Mouse (Mus musculus) megakaryocyte, adult 5-6 weeks (primary cell): ENCODE results near the gene Tmem143. TPM values are rescaled to one million over a fixed set of nuclear protein-coding genes. Genes with fewer than 3 reads are reported as not detected.
A peak's percentile ranks its signal among the peaks of the same experiment; 100 is the strongest.
"Not testable (repeated sequence)": the region's sequence is repeated elsewhere in the genome, so short reads cannot be mapped to it uniquely, and the experiment has no call there.

Experiments
- ATAC-seq: 2 replicates; pipeline ENCODE4 v1.8.0; 2016; ENCODE audit warnings: mild to moderate bottlenecking, inconsistent platforms; ENCODE audit not compliant: poor library complexity, severe bottlenecking
- total RNA-seq, 2 experiments: library from RNA; stranded (forward) in 1 of 2; stranded (reverse) in 1 of 2; fragments of 153-499, 151-499 nt in 1 of 2; fragments of 221-1000, 200-1000 nt in 1 of 2; gene quantifications; 2 replicates each; pipeline versions ENCODE4 v1.2.3 to v1.2.4; 2015 to 2017

Gene Tmem143
- total RNA-seq, 2 experiments from 2014 or later = 1.9 to 5.8 TPM

GRCm38 (mm10) chr7:45881011-45881410 is 15.7 kb upstream of the Tmem143 start:
- ATAC-seq = no peak

- peak; percentile 52 for ATAC-seq
Measured at GRCm38 (mm10) chr7:45887246-45887645, 9.5 kb upstream of the Tmem143 start.

DNA sequence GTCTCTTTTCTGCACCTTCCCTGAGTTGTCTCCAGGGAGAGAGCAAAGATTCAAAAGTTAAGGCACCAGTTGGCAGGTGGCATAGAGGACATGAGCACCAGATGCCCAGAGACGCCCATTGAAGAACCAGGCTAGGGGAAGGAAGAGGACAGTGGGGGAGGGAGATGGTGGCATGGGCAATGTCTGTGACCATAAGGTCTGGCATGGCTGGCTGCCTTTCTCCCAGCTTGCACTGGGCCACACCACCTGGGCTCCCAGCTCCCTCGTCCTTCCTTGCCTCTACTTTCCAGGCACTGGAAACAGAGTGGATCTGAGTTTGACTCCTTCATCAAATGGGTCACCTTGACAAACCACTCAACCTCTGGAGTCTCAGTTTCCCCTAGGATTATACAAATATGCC is 4.1 kb upstream of the Tmem143 start:
- ATAC-seq = no peak

- ATAC-seq = no peak
Measured at GRCm38 (mm10) chr7:45895931-45896516, 717 bp upstream of the Tmem143 start.

DNA sequence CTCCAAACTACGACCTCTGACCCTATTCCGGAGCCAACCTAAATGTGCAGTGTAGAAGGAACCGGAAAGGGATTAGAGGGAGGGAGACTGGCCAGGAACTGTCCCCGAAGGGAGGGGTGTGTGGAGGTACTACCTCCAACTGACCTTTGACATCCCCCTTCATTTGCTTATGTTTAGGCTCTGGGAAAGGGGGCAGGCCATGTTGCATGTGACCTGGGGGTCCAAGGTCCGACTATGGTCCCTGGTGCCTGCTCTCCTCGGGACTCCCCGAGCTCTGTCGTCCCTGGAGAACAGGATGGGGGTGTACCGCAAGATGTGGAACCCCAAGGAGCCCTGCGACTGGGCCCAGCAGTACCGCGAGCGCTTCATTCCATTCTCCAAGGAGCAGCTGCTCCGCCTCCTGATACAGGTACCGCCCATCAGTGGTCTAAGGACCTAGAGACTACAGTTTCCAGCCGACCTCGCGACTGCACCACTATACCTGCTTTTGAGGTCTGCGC is 567 bp downstream of the Tmem143 start:
- ATAC-seq = peak; percentile 22

- not testable (repeated sequence) for ATAC-seq
Measured at GRCm38 (mm10) chr7:45898125-45898524, 1.4 kb downstream of the Tmem143 start.

- peak; percentile 39 for ATAC-seq
Measured at GRCm38 (mm10) chr7:45901562-45901961, 4.8 kb downstream of the Tmem143 start.

DNA sequence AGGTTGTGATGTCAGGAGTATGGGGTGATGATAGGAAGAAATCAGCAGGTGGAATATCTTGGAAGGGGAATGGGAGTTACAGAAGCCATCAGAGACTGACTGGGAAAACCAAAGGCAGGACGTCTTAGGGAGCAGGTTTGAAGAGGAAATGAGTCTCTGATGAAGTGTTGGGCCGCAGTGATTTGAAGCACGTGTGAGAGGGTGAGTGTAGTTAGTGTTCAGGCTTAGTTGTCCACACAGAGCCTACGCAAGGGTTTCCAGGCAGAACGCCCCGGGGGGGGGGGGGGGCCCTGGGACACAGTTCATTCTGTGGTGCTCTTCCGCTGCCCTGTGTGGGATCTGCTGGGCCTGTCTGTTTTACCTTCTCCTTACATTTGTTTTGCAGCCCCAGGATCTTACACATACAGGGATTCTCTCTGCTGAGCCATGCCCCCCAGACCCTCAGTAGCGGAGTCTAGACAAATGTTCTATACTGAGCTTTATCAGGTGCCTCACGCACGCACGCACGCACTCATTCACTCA is 5.8 kb downstream of the Tmem143 start:
- ATAC-seq = no peak

GRCm38 (mm10) chr7:45906622-45907021 is 9.9 kb downstream of the Tmem143 start:
- ATAC-seq = peak; percentile 68

GRCm38 (mm10) chr7:45908384-45908783 is 11.6 kb downstream of the Tmem143 start:
- no peak for ATAC-seq

DNA sequence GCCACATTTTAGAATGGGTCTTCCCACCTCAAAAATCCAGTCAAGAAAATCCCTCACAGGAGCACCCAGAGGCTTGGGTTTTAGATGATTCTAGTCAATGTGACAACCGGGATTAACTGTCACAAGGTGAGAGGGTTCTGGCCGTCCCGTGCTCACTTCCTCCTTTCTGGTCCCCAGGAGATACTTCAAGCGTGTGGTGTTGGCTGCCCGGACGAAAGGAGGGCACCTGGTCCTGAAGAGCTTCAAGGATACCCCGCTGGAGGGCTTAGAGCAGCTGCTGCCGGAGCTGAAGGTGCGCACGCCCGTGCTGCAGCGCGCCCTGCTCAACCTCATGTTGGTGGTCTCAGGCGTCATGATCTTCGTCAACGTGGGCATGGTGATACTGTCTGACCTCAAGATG is 12.4 kb downstream of the Tmem143 start:
- no peak for ATAC-seq

DNA sequence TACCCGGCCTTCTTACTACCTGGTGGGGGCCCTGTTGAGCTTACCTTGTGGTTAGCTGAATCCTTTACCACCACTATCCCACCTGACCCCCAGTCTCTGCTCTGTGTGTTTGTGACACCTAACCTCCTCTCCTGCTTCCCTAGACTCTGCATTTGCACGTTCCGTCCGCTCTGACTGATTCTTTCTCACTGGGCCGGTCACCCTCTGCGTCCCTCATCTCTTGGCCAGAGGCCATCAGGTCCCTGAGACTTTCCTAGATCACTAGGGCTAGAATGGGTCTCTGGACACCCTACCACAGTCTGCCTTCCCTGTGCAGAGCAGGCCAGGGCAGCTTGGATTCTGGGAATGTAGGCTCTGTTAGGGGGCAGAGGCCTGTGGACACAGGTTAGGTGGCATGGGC is 17.3 kb downstream of the Tmem143 start:
- ATAC-seq = no peak

DNA sequence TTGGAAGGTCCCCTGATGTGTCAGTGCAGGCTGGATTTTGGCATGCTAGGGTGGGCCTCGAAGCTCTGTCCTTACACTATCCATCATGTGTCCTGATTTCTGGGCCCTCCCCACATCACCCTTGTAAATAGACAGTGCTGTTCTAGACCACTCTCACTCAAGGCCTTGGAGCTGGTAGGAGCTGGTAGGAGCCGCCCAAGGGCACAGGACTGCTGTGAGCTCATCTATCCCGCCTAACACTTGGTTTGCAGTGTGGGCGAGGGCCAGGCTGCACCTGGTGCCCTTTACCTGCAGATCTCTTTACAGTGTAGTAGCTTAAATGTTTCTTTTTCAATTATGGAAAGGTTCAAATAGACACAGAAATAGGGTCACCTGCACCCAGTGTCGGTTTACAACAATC is 18.3 kb downstream of the Tmem143 start:
- ATAC-seq = no peak

GRCm38 (mm10) chr7:45916056-45917003 is 19.6 kb downstream of the Tmem143 start:
- ATAC-seq = peak; percentile 64

- no peak for ATAC-seq
Measured at GRCm38 (mm10) chr7:45917004-45917704, 20.4 kb downstream of the Tmem143 start.

GRCm38 (mm10) chr7:45917926-45918325 is 21.2 kb downstream of the Tmem143 start:
- ATAC-seq = no peak

DNA sequence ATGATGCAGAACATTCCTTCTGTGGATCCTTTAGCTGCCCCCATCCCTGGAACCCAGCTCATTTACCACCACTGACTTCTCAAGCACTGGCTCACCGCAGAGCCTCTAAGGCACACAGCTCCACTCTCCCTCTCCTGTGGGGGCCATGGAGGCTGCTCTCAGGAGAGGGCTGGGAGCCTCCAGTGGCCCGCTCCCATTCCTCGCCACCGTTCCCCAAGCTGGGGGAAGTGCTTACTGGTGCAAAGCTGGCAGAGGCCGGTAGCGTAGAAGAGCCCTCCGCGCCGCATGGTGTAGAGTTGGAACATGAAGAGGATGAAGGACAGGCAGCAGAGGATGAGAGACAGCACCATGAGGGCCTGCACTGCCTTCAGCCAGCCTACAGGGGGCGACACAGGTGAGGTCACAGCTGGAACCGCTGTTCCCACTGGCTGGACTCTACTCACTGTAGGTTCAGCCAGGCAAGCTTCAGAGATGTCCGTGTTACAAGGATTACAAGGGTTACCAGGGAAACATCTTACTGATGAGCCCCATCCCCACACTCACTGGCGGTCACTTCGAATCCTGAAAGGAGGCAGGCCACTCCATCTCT is 22.4 kb downstream of the Tmem143 start:
- no peak for ATAC-seq

DNA sequence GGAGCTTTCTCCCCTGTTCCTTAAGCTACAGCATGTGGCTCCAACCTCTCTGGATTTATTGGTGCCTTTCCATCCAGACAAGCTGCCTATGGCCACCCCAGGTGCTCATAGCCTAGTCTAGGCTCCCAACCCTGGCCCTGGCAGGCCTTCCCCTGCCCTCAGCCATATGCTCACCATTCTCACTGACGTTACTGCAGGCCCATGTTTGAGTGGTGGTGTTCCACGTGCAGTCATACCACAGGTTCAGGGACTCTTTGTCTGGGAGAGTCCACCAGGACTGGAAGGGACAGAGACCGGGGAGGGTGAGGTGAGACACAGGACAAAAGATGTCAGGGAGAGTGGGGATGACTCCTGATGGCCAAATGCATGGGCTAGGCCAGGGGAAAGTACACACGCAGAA is 23.0 kb downstream of the Tmem143 start:
- ATAC-seq = no peak

DNA sequence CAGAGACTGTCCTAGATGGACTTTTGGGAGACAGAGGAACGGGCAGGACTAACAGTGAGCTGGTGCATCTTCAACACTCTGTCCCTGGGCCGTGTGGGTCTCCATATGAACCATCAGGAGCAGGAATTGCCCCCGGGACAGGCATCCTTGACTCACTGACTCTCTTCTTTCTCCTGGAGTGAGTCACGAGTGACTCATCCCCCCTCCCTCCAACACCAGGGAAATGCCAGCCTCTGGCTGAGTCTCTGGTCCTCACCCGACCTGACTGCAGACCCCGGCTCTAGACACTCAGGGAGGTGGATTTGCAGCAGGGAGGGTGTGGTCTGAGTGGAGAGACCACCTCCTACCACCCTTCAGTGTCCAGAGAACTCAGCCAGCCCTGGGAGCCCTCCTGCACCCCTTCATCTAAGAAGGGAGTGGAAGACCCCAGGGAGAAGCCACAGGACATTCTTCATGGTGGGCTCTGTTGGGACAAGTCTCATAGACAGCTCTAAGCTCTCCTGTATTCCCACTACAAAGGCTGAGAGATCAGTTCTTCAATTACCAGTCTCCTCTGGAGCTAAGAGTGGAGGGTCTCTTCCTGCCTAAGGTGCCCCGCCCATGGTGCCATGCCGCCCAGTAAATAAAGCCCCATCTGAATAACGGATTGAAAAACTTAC is 24.0 kb downstream of the Tmem143 start:
- no peak for ATAC-seq

- peak; percentile 17 for ATAC-seq
Measured at GRCm38 (mm10) chr7:45921242-45921621, 24.5 kb downstream of the Tmem143 start, which contains the start of gene Emp3. Emp3 (minus strand) TSS chr7:45921404.
